Mouse (Mus musculus) CH12.LX (cell line): ENCODE measurements around the gene Mpdz. TPM values are rescaled to one million over a fixed set of nuclear protein-coding genes. Genes with fewer than 3 reads are reported as not detected.

Experiments
- DNase-seq: peaks from one replicate; pipeline ENCODE4 v3.0.0-alpha.2; 2013; ENCODE audit errors: extremely low read depth
- H3K27ac ChIP-seq: 2 replicates; pipeline ENCODE4 v1.5.1; 2012; ENCODE audit warnings: low read depth, mild to moderate bottlenecking, control low read depth, moderate library complexity; ENCODE audit not compliant: insufficient read depth
- H3K27me3 ChIP-seq: replicated peaks from 2 replicates; pipeline ENCODE3; 2012; ENCODE audit warnings: inconsistent platforms
- H3K36me3 ChIP-seq, 2 experiments: replicated peaks in 1 of 2; 2 replicates each; pipeline versions ENCODE3 to v1.6.1; 2012; ENCODE audit warnings: inconsistent platforms in 1 of 2, low read length in 1 of 2, mild to moderate bottlenecking in 1 of 2, mixed read lengths in 1 of 2, moderate library complexity in 1 of 2; ENCODE audit not compliant: control insufficient read depth in 1 of 2, insufficient read depth in 1 of 2
- H3K4me1 ChIP-seq, 2 experiments: 2 replicates each; pipeline ENCODE4 v1.6.1; 2012; ENCODE audit warnings: inconsistent platforms in 1 of 2, moderate library complexity in 1 of 2; ENCODE audit not compliant: insufficient read depth in 2 of 2, control insufficient read depth in 1 of 2
- H3K4me2 ChIP-seq: 2 replicates; pipeline ENCODE4 v1.6.1; 2012; ENCODE audit warnings: low read depth, mild to moderate bottlenecking, control low read depth; ENCODE audit not compliant: poor library complexity, insufficient read depth, severe bottlenecking
- H3K4me3 ChIP-seq, 3 experiments: fragments of 150-350 bp in 1 of 3; sonication (generic) in 1 of 3; replicated peaks in 1 of 3; 2 replicates each; pipeline versions ENCODE3 to v1.5.1; 2011 to 2012; ENCODE audit warnings: low read depth in 2 of 3, low read length in 2 of 3, mild to moderate bottlenecking in 2 of 3, moderate library complexity in 2 of 3, control low read depth in 1 of 3, improper control_type of control experiment in 1 of 3, inconsistent platforms in 1 of 3, mixed read lengths in 1 of 3; ENCODE audit not compliant: poor library complexity in 1 of 3
- H3K79me2 ChIP-seq: replicated peaks from 2 replicates; pipeline ENCODE4 v1.6.1; 2012; ENCODE audit warnings: mild to moderate bottlenecking, moderate library complexity; ENCODE audit not compliant: control insufficient read depth, poor library complexity, insufficient read depth, severe bottlenecking; ENCODE audit errors: extremely low read depth
- H3K9ac ChIP-seq: 2 replicates; pipeline ENCODE4 v1.6.1; 2012; ENCODE audit warnings: low read depth, mild to moderate bottlenecking, control low read depth, moderate library complexity; ENCODE audit not compliant: insufficient read depth
- H3K9me3 ChIP-seq: replicated peaks from 2 replicates; pipeline ENCODE3; 2012; ENCODE audit warnings: low read length, inconsistent platforms, mixed read lengths
- BHLHE40 ChIP-seq: IDR thresholded peaks from 2 replicates; pipeline ENCODE4 v1.6.1; 2011; ENCODE audit warnings: mild to moderate bottlenecking, low read depth, low read length, improper control_type of control experiment
- CTCF ChIP-seq, 2 experiments: IDR thresholded peaks in 1 of 2; conservative IDR thresholded peaks in 1 of 2; 2 replicates each; pipeline ENCODE4 v1.5.1; 2011 to 2012; ENCODE audit warnings: low read depth in 2 of 2, low read length in 2 of 2, improper control_type of control experiment in 1 of 2, inconsistent platforms in 1 of 2, mild to moderate bottlenecking in 1 of 2, moderate library complexity in 1 of 2
- ELF1 ChIP-seq: IDR thresholded peaks from 2 replicates; pipeline ENCODE4 v1.6.1; 2014; ENCODE audit warnings: low read depth, mild to moderate bottlenecking, inconsistent platforms, low read length, improper control_type of control experiment
- ETS1 ChIP-seq: conservative IDR thresholded peaks from 2 replicates; pipeline ENCODE4 v1.6.1; 2012; ENCODE audit warnings: low read depth, mild to moderate bottlenecking, inconsistent platforms, low read length, improper control_type of control experiment, moderate library complexity
- JUND ChIP-seq: conservative IDR thresholded peaks from 2 replicates; pipeline ENCODE4 v1.6.1; 2011; ENCODE audit warnings: low read depth, low read length, improper control_type of control experiment
- MAFK ChIP-seq: IDR thresholded peaks from 2 replicates; pipeline ENCODE4 v1.6.1; 2011; ENCODE audit warnings: low read length, improper control_type of control experiment; ENCODE audit not compliant: insufficient replicate concordance
- MAZ ChIP-seq: IDR thresholded peaks from 2 replicates; pipeline ENCODE4 v1.6.1; 2012; ENCODE audit warnings: low read depth, mild to moderate bottlenecking, inconsistent platforms, low read length, improper control_type of control experiment, moderate library complexity
- MEF2A ChIP-seq: IDR thresholded peaks from 2 replicates; pipeline ENCODE4 v1.6.1; 2014; ENCODE audit warnings: low read depth, mild to moderate bottlenecking, inconsistent platforms, low read length, improper control_type of control experiment, borderline replicate concordance
- NELFE ChIP-seq: IDR thresholded peaks from 2 replicates; pipeline ENCODE4 v1.6.1; 2011; ENCODE audit warnings: low read depth, low read length, improper control_type of control experiment
- NRF1 ChIP-seq: IDR thresholded peaks from 2 replicates; pipeline ENCODE4 v1.6.1; 2014; ENCODE audit warnings: low read depth, mild to moderate bottlenecking, inconsistent platforms, low read length, improper control_type of control experiment, moderate library complexity
- POLR2A ChIP-seq: IDR thresholded peaks from 2 replicates; pipeline ENCODE4 v1.6.1; 2011; ENCODE audit warnings: low read depth, mild to moderate bottlenecking, improper control_type of control experiment, low read length
- RAD21 ChIP-seq: IDR thresholded peaks from 2 replicates; pipeline ENCODE4 v1.6.1; 2011; ENCODE audit warnings: low read depth, mild to moderate bottlenecking, low read length, improper control_type of control experiment, moderate library complexity
- RCOR1 ChIP-seq: conservative IDR thresholded peaks from 2 replicates; pipeline ENCODE4 v1.6.1; 2012; ENCODE audit warnings: low read depth, mild to moderate bottlenecking, inconsistent platforms, low read length, improper control_type of control experiment
- SIN3A ChIP-seq: IDR thresholded peaks from 2 replicates; pipeline ENCODE4 v1.6.1; 2012; ENCODE audit warnings: low read length, improper control_type of control experiment, inconsistent platforms
- SMC3 ChIP-seq: IDR thresholded peaks from 2 replicates; pipeline ENCODE4 v1.6.1; 2011; ENCODE audit warnings: low read depth, low read length, improper control_type of control experiment
- UBTF ChIP-seq: IDR thresholded peaks from 2 replicates; pipeline ENCODE4 v1.6.1; 2012; ENCODE audit warnings: low read depth, mild to moderate bottlenecking, inconsistent platforms, low read length, improper control_type of control experiment, moderate library complexity
- USF1 ChIP-seq: IDR thresholded peaks from 2 replicates; pipeline ENCODE4 v1.6.1; 2014; ENCODE audit warnings: low read depth, mild to moderate bottlenecking, inconsistent platforms, low read length, improper control_type of control experiment
- ZC3H11A ChIP-seq: IDR thresholded peaks from 2 replicates; pipeline ENCODE4 v1.6.1; 2012; ENCODE audit warnings: low read depth, mild to moderate bottlenecking, inconsistent platforms, low read length, improper control_type of control experiment
- ZKSCAN1 ChIP-seq: IDR thresholded peaks from 2 replicates; pipeline ENCODE4 v1.6.1; 2012; ENCODE audit warnings: low read depth, inconsistent platforms, low read length, improper control_type of control experiment, borderline replicate concordance
- ZMIZ1 ChIP-seq: IDR thresholded peaks from 2 replicates; pipeline ENCODE4 v1.6.1; 2012; ENCODE audit warnings: low read depth, mild to moderate bottlenecking, inconsistent platforms, low read length, improper control_type of control experiment
- ZNF384 ChIP-seq: IDR thresholded peaks from 2 replicates; pipeline ENCODE4 v1.6.1; 2012; ENCODE audit warnings: low read depth, low read length, improper control_type of control experiment, inconsistent platforms
- dilution Hi-C: fragments of 300-500 bp; cut with MboI; formaldehyde crosslinking; loops from 2 replicates; pipeline ENCODE4 v1.14.3; 2020; ENCODE audit warnings: low sequenced_read_pairs; ENCODE audit not compliant: extremely low pct_unique_long_range_greater_than_20kb, extremely low pct_ligation_motif_present
- in situ Hi-C: fragments of 300-500 bp; cut with MboI; formaldehyde crosslinking; loops from 3 replicates; pipeline ENCODE4 v1.14.3; 2019; ENCODE audit warnings: low sequenced_read_pairs, low pct_ligation_motif_present, low pct_unique_long_range_greater_than_20kb, mixed read lengths
- polyA plus RNA-seq: library from polyadenylated mRNA; unstranded; fragments of >175 nt; gene quantifications from 2 replicates; pipeline ENCODE4 v1.2.1, GENCODE M21; 2012; ENCODE audit warnings: low read depth; ENCODE audit not compliant: insufficient read length
- total RNA-seq, 2 experiments: library from RNA; depleted of rRNA; stranded (reverse); fragments of 300-350 nt in 1 of 2; fragments of >200 nt in 1 of 2; gene quantifications; 2 replicates each; pipeline ENCODE4 v1.2.3; 2012 to 2014

Mpdz gene
- total RNA-seq (2012; rRNA removed) = not detected in 2 replicates
- total RNA-seq (2014; rRNA removed) = not detected in 2 replicates
- polyA plus RNA-seq = not detected in 2 replicates

- H3K4me3 ChIP-seq = no peak within 1 kb of the TSS
- H3K27me3 ChIP-seq = no peaks in the 10 kb centered on the region
- H3K4me2 ChIP-seq = no peak within 1 kb of the TSS
- dilution Hi-C loops = no loop called here
- in situ Hi-C loops = no loop called here
- no peaks in the 10 kb centered on the region for H3K36me3 ChIP-seq
- TF ChIP-seq RCOR1 = no peak
- TF ChIP-seq ELF1 = no peak
- no peak within 1 kb of the TSS for H3K27ac ChIP-seq
- H3K9me3 ChIP-seq = peaks cover 3% of the 10 kb centered on the region
- DNase-seq = no peak
- H3K9ac ChIP-seq = no peak within 1 kb of the TSS
- H3K4me1 ChIP-seq = peaks cover 0 to 9% of the 10 kb centered on the region in 2 experiments; a peak in 1 of 4 replicates
- H3K79me2 ChIP-seq = no peaks in the 10 kb centered on the region
Measured at GRCm38 (mm10) chr4:81442078-81442981, at the start of gene Mpdz. Gene Mpdz (minus strand): TSS chr4:81442815.

GRCm38 (mm10) chr4:81490556-81490955 is 47.9 kb upstream of the Mpdz start:
- dilution Hi-C loops = no loop called here

GRCm38 (mm10) chr4:81484603-81485002 is 42.0 kb upstream of the Mpdz start:
- dilution Hi-C loops (no loop called here), in situ Hi-C loops (no loop called here)
- no peaks in the 10 kb centered on the region for H3K36me3 ChIP-seq
- H3K27ac ChIP-seq = no peak overlapping the region
- H3K4me3 ChIP-seq = no peak overlapping the region
- no peak overlapping the region for H3K9ac ChIP-seq
- H3K79me2 ChIP-seq = no peaks in the 10 kb centered on the region
- no peaks in the 10 kb centered on the region for H3K4me1 ChIP-seq
- H3K27me3 ChIP-seq = no peaks in the 10 kb centered on the region
- no peaks in the 10 kb centered on the region for H3K9me3 ChIP-seq
- no peak overlapping the region for H3K4me2 ChIP-seq
- no peak for DNase-seq
- TF ChIP-seq RCOR1 (no peak), SMC3 (no peak), RAD21 (no peak), MEF2A (no peak), NRF1 (no peak)

More at GRCm38 (mm10) chr4:81490556-81490955, 47.9 kb upstream of the Mpdz start:
- H3K4me1 ChIP-seq = no peaks in the 10 kb centered on the region
- no peaks in the 10 kb centered on the region for H3K27me3 ChIP-seq
- in situ Hi-C loops = no loop called here
- no peak for DNase-seq
- H3K4me2 ChIP-seq = no peak overlapping the region
- H3K4me3 ChIP-seq = no peak overlapping the region
- TF ChIP-seq ELF1 = no peak
- TF ChIP-seq POLR2A = no peak
- TF ChIP-seq JUND = no peak
- no peak for TF ChIP-seq MAFK
- no peak for TF ChIP-seq ZMIZ1
- no peak for TF ChIP-seq ETS1
- no peak for TF ChIP-seq SIN3A
- no peak for TF ChIP-seq NELFE
- TF ChIP-seq BHLHE40 = no peak
- TF ChIP-seq MAZ = no peak
- TF ChIP-seq ZC3H11A = no peak
- no peak for TF ChIP-seq UBTF
- TF ChIP-seq CTCF (conservative IDR thresholded peaks at IDR 0.05 in 1 of 2, IDR thresholded peaks at IDR 0.05 in 1 of 2; ENCODE audit: low read depth in 2 of 2, low read length in 2 of 2) = no peak
- TF ChIP-seq ZNF384 = no peak
- no peak for TF ChIP-seq USF1
- TF ChIP-seq ZKSCAN1 = no peak
- no peak overlapping the region for H3K9ac ChIP-seq
- H3K9me3 ChIP-seq = no peaks in the 10 kb centered on the region
- no peaks in the 10 kb centered on the region for H3K36me3 ChIP-seq
- no peak overlapping the region for H3K27ac ChIP-seq
- no peaks in the 10 kb centered on the region for H3K79me2 ChIP-seq
